Mouse (Mus musculus) ES-Bruce4 (cell line): ENCODE measurements at regions not wholly inside any gene's neighbourhood (a gene's known extent, or its start where the extent isn't known, plus 50 kb on each side); places are given as distances from the start of the nearest gene placed in this dataset.

Experiments
- CTCF ChIP-seq: IDR thresholded peaks from one replicate; pipeline ENCODE4 v1.8.1; 2011; ENCODE audit warnings: low read depth, low read length
- EP300 ChIP-seq: IDR thresholded peaks from 2 replicates; pipeline ENCODE4 v1.6.1; 2011; ENCODE audit warnings: low read depth, low read length; ENCODE audit not compliant: insufficient read depth
- POLR2A ChIP-seq: IDR thresholded peaks from one replicate; pipeline ENCODE4 v1.8.1; 2011; ENCODE audit warnings: low read length; ENCODE audit not compliant: insufficient read depth

DNA sequence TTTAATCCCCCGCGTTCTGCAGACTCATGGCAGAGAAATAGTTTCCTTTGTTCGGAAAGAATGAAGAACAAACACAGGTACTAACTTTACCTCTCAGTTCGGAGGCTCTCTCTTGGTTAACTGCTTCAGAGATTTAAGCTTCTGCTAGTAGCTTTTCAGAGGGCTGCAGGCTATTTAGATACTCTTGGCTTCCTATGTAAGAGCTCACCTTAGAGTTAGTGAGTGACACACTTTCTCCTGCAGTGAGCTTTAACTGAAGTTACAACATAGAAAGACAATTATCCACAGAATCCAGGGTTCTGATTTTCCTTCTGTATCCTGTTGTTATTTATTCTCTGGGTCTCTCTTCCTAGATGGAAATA is 169.2 kb downstream of the Foxa2 start:
- no peak for TF ChIP-seq EP300
- no peak for TF ChIP-seq CTCF
- TF ChIP-seq POLR2A: no peak
